Mouse (Mus musculus) midbrain, embryonic 13.5 days (tissue): Measurements from ENCODE around the gene Ski. TPM values are rescaled to one million over a fixed set of nuclear protein-coding genes. Genes with fewer than 3 reads are reported as not detected.

Source experiments
- ATAC-seq: fragments of 200-750 bp; cut with Nextera tagmentation; 2 replicates; pipeline ENCODE4 v1.8.0; 2017; ENCODE audit warnings: mild to moderate bottlenecking, moderate TSS enrichment, moderate library complexity
- H3K27ac ChIP-seq: fragments of 300-500 bp; sonication (generic); 2 replicates; pipeline ENCODE4 v1.5.1; 2015; ENCODE audit warnings: inconsistent platforms, mild to moderate bottlenecking, moderate library complexity
- H3K27me3 ChIP-seq: fragments of 300-500 bp; sonication (generic); 2 replicates; pipeline ENCODE4 v1.6.1; 2015; ENCODE audit warnings: mild to moderate bottlenecking, inconsistent platforms
- H3K36me3 ChIP-seq: fragments of 300-500 bp; sonication (generic); 2 replicates; pipeline ENCODE4 v1.6.1; 2015; ENCODE audit warnings: mild to moderate bottlenecking, inconsistent platforms
- H3K4me1 ChIP-seq: fragments of 300-500 bp; sonication (generic); replicated peaks from 2 replicates; pipeline ENCODE4 v1.6.1; 2015; ENCODE audit warnings: inconsistent platforms
- H3K4me2 ChIP-seq: fragments of 300-500 bp; sonication (generic); replicated peaks from 2 replicates; pipeline ENCODE4 v1.6.1; 2015; ENCODE audit warnings: moderate library complexity, mild to moderate bottlenecking, inconsistent platforms
- H3K4me3 ChIP-seq: fragments of 300-500 bp; sonication (generic); replicated peaks from 2 replicates; pipeline ENCODE4 v1.5.1; 2015; ENCODE audit warnings: mild to moderate bottlenecking, inconsistent platforms
- H3K9ac ChIP-seq: fragments of 300-500 bp; sonication (generic); replicated peaks from 2 replicates; pipeline ENCODE4 v1.6.1; 2015; ENCODE audit warnings: mild to moderate bottlenecking, inconsistent platforms
- H3K9me3 ChIP-seq: fragments of 300-500 bp; sonication (generic); 2 replicates; pipeline ENCODE4 v1.6.1; 2016; ENCODE audit warnings: mild to moderate bottlenecking, inconsistent platforms
- WGBS: fragments of 180-500 bp; shearing (Covaris S2); methylation state at CpG from one replicate; pipeline ENCODE4 v1.1.7; 2015; 5-methylcytosine and 5-hydroxymethylcytosine counted together
- polyA plus RNA-seq: library from polyadenylated mRNA; unstranded; fragments of >200 nt; fragmentation: Nextera tagmentation; extraction: Ambion mirVana; gene quantifications from 2 replicates; pipeline ENCODE4 v1.2.1, GENCODE M21; 2015

Gene Ski
- polyA plus RNA-seq, 1 experiment from 2014 or later = 9.9 TPM

GRCm38 (mm10) chr4:155228461-155228860 lies 6.1 kb upstream of the Ski start:
- Histone ChIP-seq H3K27me3 (peaks cover 3% of the 10 kb centered on the region; the same call in 1 of the 2 replicates), H3K4me2 (no peak overlapping the region), H3K9ac (no peak overlapping the region), H3K4me3 (no peak overlapping the region), H3K9me3 (no peaks in the 10 kb centered on the region), H3K4me1 (peaks cover 12% of the 10 kb centered on the region), H3K36me3 (no peaks in the 10 kb centered on the region), H3K27ac (no peak overlapping the region)
- 83% methylated on average over 5 of the region's 5 CpGs for WGBS
- ATAC-seq = no peak

GRCm38 (mm10) chr4:155227986-155228385 lies 5.6 kb upstream of the Ski start:
- H3K27ac ChIP-seq = no peak overlapping the region
- no peak overlapping the region for H3K4me3 ChIP-seq
- ATAC-seq = no peak
- no peak overlapping the region for H3K9ac ChIP-seq
- peaks cover 3% of the 10 kb centered on the region; the same call in 1 of the 2 replicates for H3K27me3 ChIP-seq
- peaks cover 9% of the 10 kb centered on the region; the same call in 1 of the 2 replicates for H3K4me1 ChIP-seq
- no peak overlapping the region for H3K4me2 ChIP-seq
- WGBS = 90% methylated on average over 4 of the region's 4 CpGs
- H3K36me3 ChIP-seq = no peaks in the 10 kb centered on the region
- H3K9me3 ChIP-seq = no peaks in the 10 kb centered on the region

- ATAC-seq = no peak
- H3K36me3 ChIP-seq = no peaks in the 10 kb centered on the region
- no peaks in the 10 kb centered on the region for H3K9me3 ChIP-seq
- no peak overlapping the region for H3K4me2 ChIP-seq
- H3K27ac ChIP-seq = no peak overlapping the region
- 77% methylated on average over 5 of the region's 5 CpGs for WGBS
- peaks cover 3% of the 10 kb centered on the region; the same call in 1 of the 2 replicates for H3K27me3 ChIP-seq
- H3K4me1 ChIP-seq = peaks cover 14% of the 10 kb centered on the region
- H3K9ac ChIP-seq = no peak overlapping the region
- no peak overlapping the region for H3K4me3 ChIP-seq
These were observed 3.5 kb upstream of the Ski start for GRCm38 (mm10) chr4:155225918-155226317.

GRCm38 (mm10) chr4:155223594-155224528 lies 1.5 kb upstream of the Ski start:
- H3K9ac ChIP-seq = peak overlapping the region; percentile 82
- peak overlapping the region; percentile 93 for H3K4me3 ChIP-seq
- H3K4me1 ChIP-seq = peaks cover 34% of the 10 kb centered on the region
- H3K27ac ChIP-seq = peak overlapping the region; percentile 94
- peak overlapping the region; percentile 62 for H3K4me2 ChIP-seq
- peaks cover 3% of the 10 kb centered on the region; the same call in 1 of the 2 replicates for H3K27me3 ChIP-seq
- no peaks in the 10 kb centered on the region for H3K9me3 ChIP-seq
- no peak for ATAC-seq
- no peaks in the 10 kb centered on the region for H3K36me3 ChIP-seq
- 34% methylated on average over 20 of the region's 20 CpGs for WGBS

- H3K27ac ChIP-seq = peak overlapping the region; percentile 94
- H3K4me3 ChIP-seq = peak overlapping the region; percentile 93
- H3K9ac ChIP-seq = peak overlapping the region; percentile 82
- H3K27me3 ChIP-seq = peaks cover 3% of the 10 kb centered on the region; the same call in 1 of the 2 replicates
- WGBS = 0% methylated on average over 45 of the region's 116 CpGs
- peaks cover 43% of the 10 kb centered on the region for H3K4me1 ChIP-seq
- peak; percentile 100 for ATAC-seq
- peak overlapping the region; percentile 62 for H3K4me2 ChIP-seq
- H3K36me3 ChIP-seq = no peaks in the 10 kb centered on the region
- no peaks in the 10 kb centered on the region for H3K9me3 ChIP-seq
These were observed 625 bp upstream of the Ski start for GRCm38 (mm10) chr4:155222841-155223593.

GRCm38 (mm10) chr4:155221599-155222551 lies 517 bp downstream of the Ski start:
- H3K27me3 ChIP-seq = peaks cover 3% of the 10 kb centered on the region; the same call in 1 of the 2 replicates
- H3K27ac ChIP-seq = peak overlapping the region; percentile 86
- H3K4me2 ChIP-seq = peak overlapping the region; percentile 98
- peak overlapping the region; percentile 97 for H3K9ac ChIP-seq
- no peaks in the 10 kb centered on the region for H3K36me3 ChIP-seq
- peaks cover 54% of the 10 kb centered on the region for H3K4me1 ChIP-seq
- H3K9me3 ChIP-seq = no peaks in the 10 kb centered on the region
- peak overlapping the region; percentile 93 for H3K4me3 ChIP-seq
- no peak for ATAC-seq
- WGBS = under 1% methylated on average over 71 of the region's 93 CpGs

- peaks cover 62% of the 10 kb centered on the region for H3K4me1 ChIP-seq
- peak overlapping the region; percentile 86 for H3K27ac ChIP-seq
- no peaks in the 10 kb centered on the region for H3K9me3 ChIP-seq
- peak overlapping the region; percentile 97 for H3K9ac ChIP-seq
- no peak for ATAC-seq
- H3K27me3 ChIP-seq = peaks cover 3% of the 10 kb centered on the region; the same call in 1 of the 2 replicates
- H3K36me3 ChIP-seq = no peaks in the 10 kb centered on the region
- WGBS = 5% methylated on average over 7 of the region's 7 CpGs
- H3K4me3 ChIP-seq = peak overlapping the region; percentile 93
- peak overlapping the region; percentile 98 for H3K4me2 ChIP-seq
These were observed 1.3 kb downstream of the Ski start for GRCm38 (mm10) chr4:155221106-155221505.

GRCm38 (mm10) chr4:155220213-155221100 lies 1.9 kb downstream of the Ski start:
- Histone ChIP-seq H3K27ac (peak overlapping the region; percentile 51), H3K27me3 (peaks cover 3% of the 10 kb centered on the region; the same call in 1 of the 2 replicates), H3K4me1 (peaks cover 68% of the 10 kb centered on the region), H3K9ac (peak overlapping the region; percentile 97), H3K4me2 (peak overlapping the region; percentile 98), H3K4me3 (peak overlapping the region; percentile 93), H3K9me3 (no peaks in the 10 kb centered on the region), H3K36me3 (no peaks in the 10 kb centered on the region)
- ATAC-seq = no peak
- 8% methylated on average over 14 of the region's 14 CpGs for WGBS

- H3K9me3 ChIP-seq = no peaks in the 10 kb centered on the region
- no peaks in the 10 kb centered on the region for H3K36me3 ChIP-seq
- H3K4me1 ChIP-seq = peaks cover 77% of the 10 kb centered on the region
- H3K27me3 ChIP-seq = peaks cover 3% of the 10 kb centered on the region; the same call in 1 of the 2 replicates
- H3K9ac ChIP-seq = peak overlapping the region; percentile 97
- ATAC-seq = no peak
- H3K4me2 ChIP-seq = peak overlapping the region; percentile 98
- no peak overlapping the region for H3K27ac ChIP-seq
- WGBS = 69% methylated on average over 12 of the region's 12 CpGs
- peak overlapping the region; percentile 93 for H3K4me3 ChIP-seq
These were observed 2.9 kb downstream of the Ski start for GRCm38 (mm10) chr4:155219271-155220212.
